Mouse (Mus musculus): ENCODE data around the gene Fnbp1l. TPM values are rescaled to one million over a fixed set of nuclear protein-coding genes. Genes with fewer than 3 reads are reported as not detected.

Fnbp1l gene
- polyA plus RNA-seq, 1 experiment, result 119 TPM

DNA sequence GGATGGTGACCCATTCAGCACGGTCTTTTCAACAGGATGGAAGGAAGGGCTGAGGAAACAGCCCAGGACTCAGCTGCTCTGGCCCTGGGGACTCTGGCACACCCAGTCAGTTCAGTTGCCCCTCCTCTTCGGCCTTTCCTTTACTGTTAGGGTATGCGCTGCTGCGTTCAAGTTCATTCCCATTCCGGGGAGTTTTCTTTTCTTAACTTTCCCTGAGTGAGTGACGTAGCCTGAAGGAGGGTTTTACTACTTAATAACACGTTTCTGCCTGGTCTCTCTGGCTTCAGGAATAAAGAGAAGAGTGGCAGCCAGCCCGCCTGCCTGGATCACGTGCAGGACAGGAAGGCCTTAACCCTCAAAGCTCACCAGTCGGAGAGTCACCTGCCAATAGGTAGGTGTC is 108.6 kb downstream of the Fnbp1l start:
- Histone ChIP-seq H3K4me3 (ENCODE audit: low read depth, low read length) (no peak overlapping the region), H3K4me1 (ENCODE audit: control insufficient read depth, insufficient read depth, low read length) (no peaks in the 10 kb centered on the region), H3K36me3 (ENCODE audit: control insufficient read depth, insufficient read depth, low read length, poor library complexity, severe bottlenecking) (peaks cover 4% of the 10 kb centered on the region; the same call in 1 of the 2 replicates), H3K9me3 (replicated peaks; ENCODE audit: control insufficient read depth, insufficient read depth, low read length, poor library complexity, severe bottlenecking) (no peaks in the 10 kb centered on the region), H3K9ac (ENCODE audit: low read depth, poor library complexity, severe bottlenecking) (no peak overlapping the region), H3K27me3 (ENCODE audit: control insufficient read depth, insufficient read depth, low read length, poor library complexity, severe bottlenecking) (no peaks in the 10 kb centered on the region), H3K27ac (ENCODE audit: insufficient read depth, low read length) (no peak overlapping the region)
- TF ChIP-seq CTCF (IDR thresholded peaks at IDR 0.05; ENCODE audit: low read depth, low read length), result no peak
- no peak for TF ChIP-seq EP300 (IDR thresholded peaks at IDR 0.05; ENCODE audit: insufficient read depth, low read depth, low read length)
- no peak for TF ChIP-seq POLR2A (IDR thresholded peaks at IDR 0.05; ENCODE audit: insufficient read depth, low read length)

DNA sequence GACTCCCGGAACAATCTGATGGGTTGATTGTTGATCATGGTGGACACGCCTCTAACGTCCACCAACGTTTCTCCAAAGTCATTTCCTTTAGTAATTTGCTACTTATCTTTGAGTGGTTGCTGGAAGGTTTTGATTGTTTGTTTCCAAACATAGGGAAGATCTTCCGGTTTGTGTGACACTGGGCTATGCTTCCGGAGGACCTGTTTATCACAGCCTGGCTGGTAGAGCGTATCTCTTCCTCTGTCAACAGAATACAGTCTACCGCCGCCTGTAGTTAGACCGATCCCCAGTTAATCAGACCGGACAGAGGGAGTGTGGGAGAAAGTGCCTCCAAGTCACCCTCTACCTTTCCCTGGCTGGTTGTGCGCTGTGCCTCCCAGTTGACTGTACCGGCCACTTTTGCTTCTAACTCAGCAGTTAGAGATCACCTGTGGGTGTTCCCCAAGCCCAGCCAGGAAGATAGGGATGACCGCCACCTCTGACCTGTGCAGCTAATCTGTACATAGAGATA is 109.2 kb downstream of the Fnbp1l start:
- Histone ChIP-seq H3K36me3 (ENCODE audit: control insufficient read depth, insufficient read depth, low read length, poor library complexity, severe bottlenecking) (peaks cover 4% of the 10 kb centered on the region; the same call in 1 of the 2 replicates), H3K9ac (ENCODE audit: low read depth, poor library complexity, severe bottlenecking) (no peak overlapping the region), H3K27ac (ENCODE audit: insufficient read depth, low read length) (no peak overlapping the region), H3K9me3 (replicated peaks; ENCODE audit: control insufficient read depth, insufficient read depth, low read length, poor library complexity, severe bottlenecking) (no peaks in the 10 kb centered on the region), H3K27me3 (ENCODE audit: control insufficient read depth, insufficient read depth, low read length, poor library complexity, severe bottlenecking) (no peaks in the 10 kb centered on the region), H3K4me3 (ENCODE audit: low read depth, low read length) (peak overlapping the region; percentile 7; the same call in 1 of the 2 replicates), H3K4me1 (ENCODE audit: control insufficient read depth, insufficient read depth, low read length) (no peaks in the 10 kb centered on the region)
- TF ChIP-seq POLR2A (IDR thresholded peaks at IDR 0.05; ENCODE audit: insufficient read depth, low read length) (no peak), CTCF (IDR thresholded peaks at IDR 0.05; ENCODE audit: low read depth, low read length) (no peak)

DNA sequence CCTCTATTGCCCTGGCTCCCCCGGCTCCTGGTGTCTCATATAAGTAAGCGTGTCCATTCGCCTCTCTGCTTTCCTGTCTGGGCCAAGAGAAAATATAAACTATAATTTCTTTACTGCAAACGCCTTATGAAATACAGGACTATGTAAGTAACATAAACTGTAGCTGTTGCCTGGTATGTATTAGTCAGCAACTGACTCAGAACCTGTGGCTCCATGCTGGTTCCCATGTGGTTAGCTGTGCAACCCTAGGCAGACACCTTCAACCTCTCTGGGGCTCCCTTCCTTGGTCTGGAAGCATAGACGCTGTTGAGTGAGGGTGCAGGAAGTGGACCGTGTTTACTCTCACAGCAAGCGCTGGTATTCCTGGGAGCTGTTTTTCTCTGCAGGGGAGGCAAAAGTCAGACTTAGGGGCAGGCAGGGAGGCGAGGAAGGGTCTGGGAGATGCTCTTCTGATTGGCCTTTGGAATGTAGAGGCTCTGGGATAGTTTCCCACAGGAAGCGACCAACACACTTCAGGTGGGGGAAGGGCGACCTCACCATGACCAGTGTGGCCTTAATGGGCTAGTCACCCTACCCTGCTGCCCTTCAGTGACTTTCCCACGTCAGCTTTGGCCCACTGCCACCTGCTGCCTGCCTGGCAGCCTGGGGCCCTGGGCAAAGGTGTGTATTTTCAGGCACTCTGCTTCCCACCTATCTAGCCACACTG is 109.8 kb downstream of the Fnbp1l start:
- H3K27ac ChIP-seq (ENCODE audit: insufficient read depth, low read length), result no peak overlapping the region
- TF ChIP-seq POLR2A (IDR thresholded peaks at IDR 0.05; ENCODE audit: insufficient read depth, low read length) (no peak), CTCF (IDR thresholded peaks at IDR 0.05; ENCODE audit: low read depth, low read length) (no peak), EP300 (IDR thresholded peaks at IDR 0.05; ENCODE audit: insufficient read depth, low read depth, low read length) (no peak)
- H3K4me3 ChIP-seq (ENCODE audit: low read depth, low read length), result no peak overlapping the region
- H3K9me3 ChIP-seq (replicated peaks; ENCODE audit: control insufficient read depth, insufficient read depth, low read length, poor library complexity, severe bottlenecking), result no peaks in the 10 kb centered on the region
- peaks cover 4% of the 10 kb centered on the region; the same call in 1 of the 2 replicates for H3K36me3 ChIP-seq (ENCODE audit: control insufficient read depth, insufficient read depth, low read length, poor library complexity, severe bottlenecking)
- no peaks in the 10 kb centered on the region for H3K4me1 ChIP-seq (ENCODE audit: control insufficient read depth, insufficient read depth, low read length)
- no peak overlapping the region for H3K9ac ChIP-seq (ENCODE audit: low read depth, poor library complexity, severe bottlenecking)
- no peaks in the 10 kb centered on the region for H3K27me3 ChIP-seq (ENCODE audit: control insufficient read depth, insufficient read depth, low read length, poor library complexity, severe bottlenecking)

DNA sequence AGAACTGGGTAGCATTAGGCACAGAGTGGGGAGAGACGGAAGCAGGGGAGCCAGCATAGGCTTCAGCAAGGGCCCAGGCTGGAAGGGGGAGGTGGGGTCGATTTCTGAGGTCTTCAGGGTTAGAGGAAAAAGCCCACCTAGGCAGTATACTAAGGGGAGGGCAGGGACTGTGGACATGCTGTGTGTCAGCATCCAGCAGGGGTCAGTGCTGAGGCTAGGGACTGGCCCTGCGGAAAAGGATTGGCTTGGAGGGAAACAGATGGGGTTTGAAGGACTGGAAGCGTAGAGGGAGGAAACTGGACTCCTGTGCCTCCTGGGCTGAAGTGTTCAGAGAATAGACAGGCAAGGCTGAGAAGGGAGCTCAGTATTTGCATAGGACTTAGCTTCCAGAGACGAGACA is 110.4 kb downstream of the Fnbp1l start:
- Histone ChIP-seq H3K9me3 (replicated peaks; ENCODE audit: control insufficient read depth, insufficient read depth, low read length, poor library complexity, severe bottlenecking) (no peaks in the 10 kb centered on the region), H3K36me3 (ENCODE audit: control insufficient read depth, insufficient read depth, low read length, poor library complexity, severe bottlenecking) (peaks cover 4% of the 10 kb centered on the region; the same call in 1 of the 2 replicates), H3K27ac (ENCODE audit: insufficient read depth, low read length) (no peak overlapping the region), H3K4me3 (ENCODE audit: low read depth, low read length) (no peak overlapping the region), H3K4me1 (ENCODE audit: control insufficient read depth, insufficient read depth, low read length) (no peaks in the 10 kb centered on the region), H3K27me3 (ENCODE audit: control insufficient read depth, insufficient read depth, low read length, poor library complexity, severe bottlenecking) (no peaks in the 10 kb centered on the region), H3K9ac (ENCODE audit: low read depth, poor library complexity, severe bottlenecking) (no peak overlapping the region)
- TF ChIP-seq POLR2A (IDR thresholded peaks at IDR 0.05; ENCODE audit: insufficient read depth, low read length) (no peak), EP300 (IDR thresholded peaks at IDR 0.05; ENCODE audit: insufficient read depth, low read depth, low read length) (0 out of 2 replicates have a peak, but pooled peaks have one; percentile 11), CTCF (IDR thresholded peaks at IDR 0.05; ENCODE audit: low read depth, low read length) (peak; percentile 87)

DNA sequence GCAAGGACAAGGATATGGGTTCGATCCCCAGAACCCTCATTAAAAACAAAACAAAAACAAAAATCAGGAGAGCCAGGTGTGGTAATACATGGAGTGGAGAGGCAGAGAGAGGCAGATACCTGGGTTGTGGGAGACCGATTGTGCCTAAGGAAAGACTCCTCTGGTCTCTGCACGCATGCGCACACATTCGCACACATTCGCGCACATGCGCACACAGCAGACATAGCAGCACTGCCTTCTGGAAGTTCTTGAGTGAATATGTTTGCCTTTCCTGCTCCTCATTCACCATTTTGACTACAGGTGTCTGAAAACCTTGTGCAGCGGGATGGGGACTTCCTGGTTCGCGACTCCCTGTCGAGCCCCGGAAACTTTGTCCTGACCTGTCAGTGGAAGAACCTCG is 111.7 kb downstream of the Fnbp1l start:
- Histone ChIP-seq H3K36me3 (ENCODE audit: control insufficient read depth, insufficient read depth, low read length, poor library complexity, severe bottlenecking) (peaks cover 4% of the 10 kb centered on the region; the same call in 1 of the 2 replicates), H3K4me1 (ENCODE audit: control insufficient read depth, insufficient read depth, low read length) (no peaks in the 10 kb centered on the region), H3K4me3 (ENCODE audit: low read depth, low read length) (peak overlapping the region; percentile 29), H3K9me3 (replicated peaks; ENCODE audit: control insufficient read depth, insufficient read depth, low read length, poor library complexity, severe bottlenecking) (no peaks in the 10 kb centered on the region), H3K27me3 (ENCODE audit: control insufficient read depth, insufficient read depth, low read length, poor library complexity, severe bottlenecking) (no peaks in the 10 kb centered on the region), H3K9ac (ENCODE audit: low read depth, poor library complexity, severe bottlenecking) (0 out of 2 replicates have a peak overlapping the region, but pooled peaks have one; percentile 1), H3K27ac (ENCODE audit: insufficient read depth, low read length) (no peak overlapping the region)
- no peak for TF ChIP-seq POLR2A (IDR thresholded peaks at IDR 0.05; ENCODE audit: insufficient read depth, low read length)
- no peak for TF ChIP-seq CTCF (IDR thresholded peaks at IDR 0.05; ENCODE audit: low read depth, low read length)
- no peak for TF ChIP-seq EP300 (IDR thresholded peaks at IDR 0.05; ENCODE audit: insufficient read depth, low read depth, low read length)

DNA sequence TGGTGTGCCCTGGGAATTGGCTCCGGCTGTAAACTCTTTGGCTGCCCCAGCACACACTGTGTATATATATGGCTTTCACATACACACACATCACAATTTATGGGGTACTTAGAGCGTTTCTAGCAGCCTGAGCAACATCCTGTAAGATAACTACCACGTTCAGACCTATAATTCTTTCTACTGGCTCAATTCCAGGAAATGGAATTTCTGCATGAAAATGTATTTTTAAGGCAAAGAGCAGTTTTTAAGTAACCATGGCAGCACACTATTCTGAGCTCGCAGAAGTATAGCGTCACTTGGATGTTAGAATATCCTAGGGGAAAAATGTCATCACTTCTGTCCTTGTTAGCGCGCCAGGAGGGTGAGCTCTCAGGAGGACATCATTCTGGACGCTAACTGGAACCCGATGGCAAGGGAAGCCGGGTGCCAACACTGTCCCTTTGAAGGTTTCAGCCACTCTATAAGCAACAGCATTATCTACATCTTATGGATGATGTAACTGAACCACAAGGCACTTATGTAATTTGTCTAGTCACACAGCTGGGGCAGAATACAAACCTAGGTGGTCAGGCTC is 113.1 kb downstream of the Fnbp1l start:
- no peaks in the 10 kb centered on the region for H3K9me3 ChIP-seq (replicated peaks; ENCODE audit: control insufficient read depth, insufficient read depth, low read length, poor library complexity, severe bottlenecking)
- H3K27ac ChIP-seq (ENCODE audit: insufficient read depth, low read length), result no peak overlapping the region
- H3K36me3 ChIP-seq (ENCODE audit: control insufficient read depth, insufficient read depth, low read length, poor library complexity, severe bottlenecking), result no peaks in the 10 kb centered on the region
- no peak overlapping the region for H3K4me3 ChIP-seq (ENCODE audit: low read depth, low read length)
- no peak for TF ChIP-seq POLR2A (IDR thresholded peaks at IDR 0.05; ENCODE audit: insufficient read depth, low read length)
- TF ChIP-seq CTCF (IDR thresholded peaks at IDR 0.05; ENCODE audit: low read depth, low read length), result no peak
- TF ChIP-seq EP300 (IDR thresholded peaks at IDR 0.05; ENCODE audit: insufficient read depth, low read depth, low read length), result no peak
- no peaks in the 10 kb centered on the region for H3K4me1 ChIP-seq (ENCODE audit: control insufficient read depth, insufficient read depth, low read length)
- H3K27me3 ChIP-seq (ENCODE audit: control insufficient read depth, insufficient read depth, low read length, poor library complexity, severe bottlenecking), result no peaks in the 10 kb centered on the region
- H3K9ac ChIP-seq (ENCODE audit: low read depth, poor library complexity, severe bottlenecking), result no peak overlapping the region

Measured in ES-Bruce4 (cell line).